Mouse (Mus musculus) small intestine, adult 2 months (tissue): ENCODE measurements around the gene Cntn4. TPM values are rescaled to one million over a fixed set of nuclear protein-coding genes. Genes with fewer than 3 reads are reported as not detected.

Experiments used
- H3K27ac ChIP-seq: fragments of 200-500 bp; 2 replicates; pipeline ENCODE4 v1.5.1; 2012; ENCODE audit warnings: low read depth, low read length, control low read depth, inconsistent platforms; ENCODE audit not compliant: insufficient read depth
- H3K27me3 ChIP-seq: fragments of 200-500 bp; 2 replicates; pipeline ENCODE4 v1.6.1; 2012; ENCODE audit warnings: mild to moderate bottlenecking, moderate library complexity, low read length, inconsistent platforms; ENCODE audit not compliant: control insufficient read depth, insufficient read depth
- H3K36me3 ChIP-seq: fragments of 200-500 bp; 2 replicates; pipeline ENCODE4 v1.6.1; 2012; ENCODE audit warnings: mild to moderate bottlenecking, low read length, control low read depth, inconsistent platforms; ENCODE audit not compliant: control insufficient read depth, insufficient read depth
- H3K4me1 ChIP-seq: fragments of 200-500 bp; 2 replicates; pipeline ENCODE4 v1.6.1; 2012; ENCODE audit warnings: low read length, inconsistent platforms, mixed read lengths; ENCODE audit not compliant: control insufficient read depth, insufficient read depth, insufficient read length
- H3K4me3 ChIP-seq: fragments of 200-500 bp; 2 replicates; pipeline ENCODE4 v1.5.1; 2012; ENCODE audit warnings: low read depth, mild to moderate bottlenecking, control low read depth, inconsistent platforms, low read length, moderate library complexity
- CTCF ChIP-seq: fragments of 200-500 bp; IDR thresholded peaks from 2 replicates; pipeline ENCODE4 v1.5.1; 2012; ENCODE audit warnings: low read depth, mild to moderate bottlenecking, control low read depth, inconsistent platforms, low read length, moderate library complexity, mixed read lengths; ENCODE audit not compliant: insufficient replicate concordance, insufficient read length; ENCODE audit errors: extremely low read depth
- POLR2A ChIP-seq: fragments of 200-500 bp; IDR thresholded peaks from 2 replicates; pipeline ENCODE4 v1.6.1; 2012; ENCODE audit warnings: low read depth, mild to moderate bottlenecking, control low read depth, inconsistent platforms, low read length, moderate library complexity
- WGBS: fragments of 180-500 bp; shearing (Covaris S2); methylation state at CpG from one replicate; pipeline ENCODE4 v1.1.7; 2018; 5-methylcytosine and 5-hydroxymethylcytosine counted together
- polyA plus RNA-seq: library from polyadenylated mRNA; depleted of rRNA; stranded (reverse); fragments of >200 nt; gene quantifications from 2 replicates; pipeline ENCODE4 v1.2.3, GENCODE M21; 2012

Cntn4 gene
- polyA plus RNA-seq, 1 experiment = not detected

- H3K27me3 ChIP-seq = no peaks in the 10 kb centered on the region
- WGBS = 81% methylated on average over 1 of the region's 1 CpGs
- no peaks in the 10 kb centered on the region for H3K4me1 ChIP-seq
- no peak overlapping the region for H3K4me3 ChIP-seq
- no peak overlapping the region for H3K27ac ChIP-seq
- TF ChIP-seq POLR2A (no peak), CTCF (no peak)
- no peaks in the 10 kb centered on the region for H3K36me3 ChIP-seq
These were observed 523.5 kb downstream of the Cntn4 start for GRCm38 (mm10) chr6:106200974-106201373.

- H3K27me3 ChIP-seq = no peaks in the 10 kb centered on the region
- no peak overlapping the region for H3K4me3 ChIP-seq
- no peaks in the 10 kb centered on the region for H3K4me1 ChIP-seq
- no peaks in the 10 kb centered on the region for H3K36me3 ChIP-seq
- no peak overlapping the region for H3K27ac ChIP-seq
- TF ChIP-seq CTCF (no peak), POLR2A (no peak)
These were observed 529.9 kb downstream of the Cntn4 start for GRCm38 (mm10) chr6:106207401-106207800.

GRCm38 (mm10) chr6:106213071-106213470 lies 535.6 kb downstream of the Cntn4 start:
- H3K4me3 ChIP-seq = no peak overlapping the region
- H3K4me1 ChIP-seq = no peaks in the 10 kb centered on the region
- TF ChIP-seq POLR2A = no peak
- no peak for TF ChIP-seq CTCF
- H3K36me3 ChIP-seq = no peaks in the 10 kb centered on the region
- no peaks in the 10 kb centered on the region for H3K27me3 ChIP-seq
- WGBS = 81% methylated on average over 4 of the region's 4 CpGs
- no peak overlapping the region for H3K27ac ChIP-seq

GRCm38 (mm10) chr6:106237046-106237948 lies 559.8 kb downstream of the Cntn4 start:
- Histone ChIP-seq H3K36me3 (no peaks in the 10 kb centered on the region), H3K27ac (no peak overlapping the region), H3K4me3 (no peak overlapping the region), H3K4me1 (no peaks in the 10 kb centered on the region), H3K27me3 (no peaks in the 10 kb centered on the region)
- TF ChIP-seq CTCF (no peak), POLR2A (no peak)
- 39% methylated on average over 12 of the region's 12 CpGs for WGBS

- H3K36me3 ChIP-seq = no peaks in the 10 kb centered on the region
- TF ChIP-seq CTCF (no peak), POLR2A (no peak)
- no peaks in the 10 kb centered on the region for H3K27me3 ChIP-seq
- 16% methylated on average over 1 of the region's 1 CpGs for WGBS
- no peaks in the 10 kb centered on the region for H3K4me1 ChIP-seq
- no peak overlapping the region for H3K4me3 ChIP-seq
- H3K27ac ChIP-seq = no peak overlapping the region
These were observed 564.1 kb downstream of the Cntn4 start for GRCm38 (mm10) chr6:106241553-106241952.

GRCm38 (mm10) chr6:106263396-106263795 lies 585.9 kb downstream of the Cntn4 start:
- Histone ChIP-seq H3K4me1 (no peaks in the 10 kb centered on the region), H3K4me3 (no peak overlapping the region), H3K27ac (no peak overlapping the region), H3K36me3 (no peaks in the 10 kb centered on the region), H3K27me3 (no peaks in the 10 kb centered on the region)
- 89% methylated on average over 3 of the region's 3 CpGs for WGBS
- TF ChIP-seq CTCF (no peak), POLR2A (no peak)

- Histone ChIP-seq H3K4me1 (no peaks in the 10 kb centered on the region), H3K4me3 (no peak overlapping the region), H3K27ac (no peak overlapping the region), H3K36me3 (no peaks in the 10 kb centered on the region), H3K27me3 (no peaks in the 10 kb centered on the region)
- 26% methylated on average over 3 of the region's 3 CpGs for WGBS
- TF ChIP-seq CTCF (no peak), POLR2A (no peak)
These were observed 588.0 kb downstream of the Cntn4 start for GRCm38 (mm10) chr6:106265487-106265886.
